Mouse (Mus musculus) ES-CJ7 (cell line): ENCODE results near the gene Plekhg1.

Experiments used
- DNase-seq: peaks from one replicate; pipeline ENCODE4 v3.0.0; 2011; ENCODE audit warnings: low read depth, low spot score

Gene Plekhg1

GRCm38 (mm10) chr10:4006296-4007015, 266.3 kb downstream of the Plekhg1 start:
- DNase-seq = no peak
